Mouse (Mus musculus) monocyte, adult 2 months (primary cell): ENCODE data around the gene Gm17349.

Source experiments
- DNase-seq, 2 experiments: peaks; one replicate each; pipeline ENCODE4 v3.0.0; 2022; ENCODE audit warnings: low spot score in 2 of 2, low read depth in 1 of 2

Gene Gm17349

DNA sequence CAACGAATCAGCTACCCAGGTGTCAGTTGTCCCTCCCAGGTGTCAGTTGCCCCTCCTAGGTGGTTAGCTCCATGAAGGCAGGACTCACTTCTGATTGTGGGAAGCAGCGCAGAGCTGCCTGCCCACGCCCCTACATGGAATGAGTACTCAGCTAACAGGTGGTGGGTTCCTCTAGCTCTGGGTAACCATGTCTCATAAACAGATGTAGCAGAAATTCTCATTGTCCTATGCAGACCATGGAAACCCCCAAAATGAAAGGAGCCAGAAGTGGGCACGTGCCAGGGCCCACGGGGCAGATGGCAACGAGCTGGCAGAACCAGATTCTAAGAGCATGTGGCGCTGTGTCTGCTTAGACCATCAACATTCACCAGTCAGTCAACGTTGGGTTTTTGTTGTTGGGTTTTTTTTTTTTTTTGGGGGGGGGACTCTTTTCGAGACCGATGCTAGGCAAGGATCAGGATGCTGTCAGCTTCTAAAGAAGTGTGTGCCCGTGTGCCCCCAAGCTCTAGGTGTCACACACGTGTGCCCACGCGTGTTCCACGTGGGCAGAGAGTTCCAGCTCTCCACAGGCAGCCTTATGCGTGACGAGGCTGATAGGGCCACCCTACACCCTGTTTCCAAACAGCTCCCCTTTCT lies 41.2 kb downstream of the Gm17349 start:
- DNase-seq: no peak

DNA sequence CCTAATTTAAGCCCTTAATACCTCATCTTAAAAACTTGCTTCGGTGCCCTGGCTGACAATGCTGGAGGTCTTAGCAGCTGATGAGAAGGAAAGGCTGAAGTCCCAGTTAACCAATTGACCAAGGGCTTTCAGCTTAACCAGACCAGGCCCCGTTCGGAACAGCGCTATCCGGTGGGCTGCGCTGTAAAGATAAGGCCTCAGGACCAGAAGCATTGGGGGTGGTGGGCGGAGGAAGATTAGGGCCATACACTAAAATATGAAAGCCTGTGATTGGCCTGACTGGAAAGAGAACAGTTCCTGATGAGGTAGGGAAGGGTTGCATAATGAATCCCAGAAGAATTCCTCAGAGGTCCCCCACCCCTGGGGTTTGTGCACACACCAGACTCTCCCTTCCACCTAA lies 42.9 kb downstream of the Gm17349 start:
- no peak for DNase-seq

DNA sequence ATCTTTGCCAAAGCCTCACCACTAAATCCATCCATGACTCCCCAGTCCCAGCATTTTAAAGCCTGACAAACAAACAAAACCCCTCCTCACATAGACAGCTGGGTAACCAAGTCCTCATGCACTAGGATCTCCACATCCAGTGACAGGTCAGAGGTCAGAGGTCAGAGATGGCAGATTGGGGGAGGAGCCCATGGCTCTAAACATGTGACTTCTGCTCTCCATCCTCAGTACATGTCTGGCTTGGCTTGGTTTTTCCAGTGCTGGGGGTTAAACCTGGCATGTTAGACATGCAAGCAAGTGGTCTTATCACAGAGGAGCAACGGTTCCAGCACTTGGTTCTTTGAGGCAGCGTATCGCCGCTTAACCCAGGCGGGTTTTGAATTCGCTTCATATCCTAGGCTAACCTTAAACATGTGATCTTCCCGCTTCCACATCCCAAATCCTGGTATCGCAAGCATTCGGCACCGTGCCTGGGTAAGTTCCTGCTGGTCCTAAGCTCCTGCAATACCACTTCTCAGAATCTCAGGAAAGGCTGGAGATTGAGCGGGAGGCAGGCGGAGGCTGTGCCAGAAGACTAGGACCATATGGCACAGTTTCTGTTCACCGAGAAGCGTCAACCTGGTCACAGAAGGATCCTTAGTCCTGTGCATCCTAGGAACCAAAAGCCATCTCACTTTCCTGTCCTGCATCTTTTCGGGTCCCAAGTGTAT lies 44.0 kb downstream of the Gm17349 start:
- no peak for DNase-seq

DNA sequence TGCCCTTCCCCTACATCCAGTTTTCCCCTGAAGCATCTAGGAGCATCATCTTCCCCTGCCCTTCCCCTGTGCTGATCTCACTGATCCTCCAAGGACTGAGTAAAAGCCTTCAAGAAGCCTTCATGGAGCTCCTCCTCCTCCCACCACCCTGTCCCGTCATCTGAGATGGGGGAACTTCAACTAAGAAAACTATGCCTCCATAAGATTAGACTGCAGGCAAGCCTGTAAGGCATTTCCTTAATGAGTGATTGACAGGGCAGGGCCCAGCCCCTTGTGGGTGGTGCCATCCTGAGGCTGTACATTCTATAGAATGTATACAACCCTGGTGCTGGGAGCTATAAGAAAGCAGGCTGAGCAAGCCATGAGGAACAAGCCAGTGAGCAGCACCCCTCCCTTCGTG lies 46.9 kb downstream of the Gm17349 start:
- DNase-seq: no peak

DNA sequence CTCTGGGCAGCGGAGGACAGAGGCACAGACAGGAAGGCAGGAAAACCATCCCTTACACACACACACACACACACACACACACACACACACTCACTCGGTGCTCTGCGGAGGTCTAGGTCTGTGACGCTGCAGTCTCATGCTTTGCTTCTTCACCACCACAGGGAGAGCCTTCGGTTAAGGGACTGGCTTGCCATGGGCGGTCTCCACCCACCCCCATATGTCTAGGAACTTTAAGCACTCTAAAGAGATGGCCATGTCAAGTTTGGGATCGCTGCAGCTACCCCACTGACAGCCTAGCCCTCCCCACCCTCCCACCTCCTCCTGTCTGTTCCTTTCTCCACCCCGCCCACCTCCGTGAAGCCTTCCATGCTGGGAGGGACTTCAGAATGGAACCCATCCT lies 49.3 kb downstream of the Gm17349 start:
- no peak for DNase-seq

DNA sequence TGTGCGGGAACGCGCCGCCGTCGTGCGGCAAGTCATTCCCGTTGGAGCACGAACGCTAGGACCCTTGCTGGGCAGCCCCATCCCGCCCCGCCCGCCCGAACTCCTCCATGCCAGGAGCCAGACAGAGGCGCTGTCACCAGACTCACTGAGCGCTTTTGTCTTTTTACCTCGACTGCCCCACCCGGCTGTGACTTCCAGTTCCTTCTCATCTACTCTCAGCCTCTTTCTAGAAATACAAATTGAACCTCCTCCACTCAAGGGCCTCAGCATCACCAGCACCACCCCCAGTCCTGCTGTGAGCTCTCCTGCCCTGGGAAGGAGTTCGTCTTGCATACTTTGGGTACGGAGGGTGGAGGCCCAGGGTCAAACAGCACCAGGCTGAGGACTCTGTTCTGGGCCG lies 51.4 kb downstream of the Gm17349 start:
- DNase-seq: no peak

DNA sequence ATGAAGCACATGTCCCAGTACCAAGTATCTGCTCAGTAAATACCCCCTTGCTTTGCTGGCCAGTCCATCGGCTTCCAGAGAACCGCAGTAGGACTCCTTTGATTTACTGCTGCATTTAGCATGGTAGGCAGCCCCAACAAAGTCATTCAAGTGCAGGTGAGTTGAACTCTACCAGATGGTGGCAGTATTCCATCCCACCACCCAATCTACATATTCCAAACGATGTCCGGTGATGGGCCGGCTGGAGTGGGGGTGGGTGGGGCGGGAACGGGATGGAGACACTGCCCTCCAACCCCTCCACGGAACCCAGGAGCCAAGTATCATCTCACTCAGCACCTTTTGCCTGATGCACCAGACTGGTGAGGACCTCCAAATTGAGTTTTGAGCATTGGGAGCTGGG lies 52.0 kb downstream of the Gm17349 start:
- no peak for DNase-seq
